Mouse (Mus musculus) A20 (cell line): ENCODE results near the gene Lrp4.
"Not testable (repeated sequence)": the region's sequence is repeated elsewhere in the genome, so short reads cannot be mapped to it uniquely, and the experiment has no call there.

Experiments
- DNase-seq: peaks from one replicate; pipeline ENCODE4 v3.0.0-alpha.2; 2011; ENCODE audit warnings: low read depth, low spot score

The Lrp4 gene

GRCm38 (mm10) chr2:91484698-91485097 is 27.4 kb downstream of the Lrp4 start:
- no peak for DNase-seq

DNA sequence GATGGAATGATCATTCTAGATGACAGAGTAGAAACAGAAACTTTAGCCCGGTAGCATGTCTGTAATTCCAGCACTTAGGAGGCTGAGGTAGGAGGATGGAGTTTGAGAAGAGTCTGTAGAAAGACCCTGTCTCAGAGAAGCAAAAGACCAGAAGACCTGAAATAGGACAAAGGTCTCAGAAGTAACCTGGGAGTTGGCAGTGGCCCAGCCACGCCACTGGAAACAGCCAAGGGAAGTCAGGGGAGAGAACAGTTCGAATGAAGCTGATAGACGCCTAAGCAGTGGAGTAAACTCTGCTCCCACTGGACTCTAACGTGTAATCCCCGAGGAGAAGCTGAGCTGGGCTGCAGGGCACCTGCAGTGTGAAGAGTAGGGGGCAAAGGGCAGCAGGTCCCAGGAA is 27.9 kb downstream of the Lrp4 start:
- no peak for DNase-seq

DNA sequence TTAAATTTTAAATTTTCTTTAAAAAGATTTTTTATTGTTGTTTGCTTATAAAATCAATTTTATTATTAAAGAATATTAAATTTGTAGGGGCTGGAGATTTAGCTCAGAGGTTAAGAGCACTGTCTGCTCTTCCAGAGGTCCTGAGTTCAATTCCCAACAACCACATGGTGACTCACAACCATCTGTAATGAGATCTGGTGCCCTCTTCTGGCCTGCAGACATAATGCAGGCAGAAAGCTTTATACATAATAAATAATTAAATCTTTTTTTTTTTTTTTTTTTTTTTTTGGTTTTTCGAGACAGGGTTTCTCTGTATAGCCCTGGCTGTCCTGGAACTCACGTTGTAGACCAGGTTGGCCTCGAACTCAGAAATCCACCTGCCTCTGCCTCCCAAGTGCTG is 30.0 kb downstream of the Lrp4 start:
- not testable (repeated sequence) for DNase-seq

DNA sequence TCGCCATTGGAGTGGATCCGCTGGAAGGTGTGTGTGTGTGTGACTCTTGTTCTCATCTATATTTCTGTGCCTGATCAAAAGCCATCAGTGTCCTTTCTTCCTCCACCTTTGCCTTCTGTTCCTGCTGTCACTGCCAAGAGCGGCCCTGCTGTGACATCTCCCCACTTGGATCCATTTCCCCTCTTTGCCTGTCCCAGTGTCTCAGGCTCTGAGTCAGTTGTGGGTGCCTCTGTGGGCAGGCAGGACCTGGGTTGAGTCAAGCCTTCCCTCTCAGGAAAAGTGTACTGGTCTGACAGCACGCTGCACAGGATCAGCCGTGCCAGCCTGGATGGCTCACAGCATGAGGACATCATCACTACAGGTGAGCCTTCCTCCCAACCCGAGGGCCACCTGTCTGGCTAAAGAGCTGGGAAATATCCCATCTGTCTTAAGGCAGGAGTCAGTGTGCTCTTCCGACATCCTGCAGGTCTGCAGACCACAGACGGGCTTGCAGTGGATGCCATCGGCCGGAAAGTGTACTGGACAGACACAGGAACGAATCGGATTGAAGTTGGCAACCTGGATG is 34.8 kb downstream of the Lrp4 start:
- no peak for DNase-seq

GRCm38 (mm10) chr2:91493981-91494380 is 36.7 kb downstream of the Lrp4 start:
- no peak for DNase-seq

DNA sequence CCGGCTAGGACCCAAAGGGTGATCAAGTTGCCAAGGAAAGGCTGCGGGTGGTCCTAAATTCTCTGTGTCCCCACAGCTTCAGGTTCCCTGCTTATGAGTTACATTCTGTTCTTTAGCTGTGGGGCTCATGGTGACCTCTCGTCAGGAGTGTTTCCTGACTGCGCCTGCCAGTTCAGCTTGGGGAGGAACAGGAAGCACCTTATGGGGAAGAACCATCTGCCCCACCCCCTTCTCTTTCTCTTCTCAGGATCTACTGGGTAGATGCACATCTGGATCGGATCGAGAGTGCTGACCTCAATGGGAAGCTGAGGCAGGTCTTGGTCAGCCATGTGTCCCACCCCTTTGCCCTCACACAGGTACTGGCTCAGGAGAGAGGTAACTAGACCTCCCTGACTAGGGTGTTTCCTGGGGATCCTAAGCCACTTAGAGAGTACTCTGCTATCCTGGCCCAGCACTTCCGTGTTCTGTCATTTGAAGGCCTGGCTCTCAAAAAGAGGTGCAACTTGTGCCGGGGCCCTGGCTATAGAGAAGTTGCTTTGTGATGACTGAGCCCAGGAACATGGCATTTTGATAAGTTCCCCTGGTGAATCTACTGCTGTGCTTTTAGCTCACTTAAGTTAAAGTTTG is 40.9 kb downstream of the Lrp4 start:
- DNase-seq = no peak

- DNase-seq = no peak
Observed at GRCm38 (mm10) chr2:91508076-91508475, 50.8 kb downstream of the Lrp4 start.

DNA sequence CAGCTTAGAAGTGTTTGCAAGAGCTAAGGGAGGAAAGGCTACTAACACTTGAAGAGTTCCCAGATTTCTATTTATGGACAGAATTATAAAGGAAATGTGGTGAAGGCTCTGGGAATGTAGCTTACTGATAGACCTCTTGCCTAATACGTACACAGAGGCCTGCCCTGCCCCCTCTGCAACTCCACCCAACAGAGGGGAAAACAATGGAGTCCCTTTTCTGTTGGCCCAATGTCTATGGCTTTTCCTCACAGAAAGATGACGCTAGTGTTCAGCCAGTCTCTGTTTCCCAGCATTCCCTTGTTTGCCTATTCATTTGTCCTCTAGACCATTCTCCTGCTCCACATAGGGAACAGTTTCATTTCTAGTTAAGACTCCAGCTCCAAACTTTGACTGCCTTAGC is 59.9 kb downstream of the Lrp4 start:
- no peak for DNase-seq

DNA sequence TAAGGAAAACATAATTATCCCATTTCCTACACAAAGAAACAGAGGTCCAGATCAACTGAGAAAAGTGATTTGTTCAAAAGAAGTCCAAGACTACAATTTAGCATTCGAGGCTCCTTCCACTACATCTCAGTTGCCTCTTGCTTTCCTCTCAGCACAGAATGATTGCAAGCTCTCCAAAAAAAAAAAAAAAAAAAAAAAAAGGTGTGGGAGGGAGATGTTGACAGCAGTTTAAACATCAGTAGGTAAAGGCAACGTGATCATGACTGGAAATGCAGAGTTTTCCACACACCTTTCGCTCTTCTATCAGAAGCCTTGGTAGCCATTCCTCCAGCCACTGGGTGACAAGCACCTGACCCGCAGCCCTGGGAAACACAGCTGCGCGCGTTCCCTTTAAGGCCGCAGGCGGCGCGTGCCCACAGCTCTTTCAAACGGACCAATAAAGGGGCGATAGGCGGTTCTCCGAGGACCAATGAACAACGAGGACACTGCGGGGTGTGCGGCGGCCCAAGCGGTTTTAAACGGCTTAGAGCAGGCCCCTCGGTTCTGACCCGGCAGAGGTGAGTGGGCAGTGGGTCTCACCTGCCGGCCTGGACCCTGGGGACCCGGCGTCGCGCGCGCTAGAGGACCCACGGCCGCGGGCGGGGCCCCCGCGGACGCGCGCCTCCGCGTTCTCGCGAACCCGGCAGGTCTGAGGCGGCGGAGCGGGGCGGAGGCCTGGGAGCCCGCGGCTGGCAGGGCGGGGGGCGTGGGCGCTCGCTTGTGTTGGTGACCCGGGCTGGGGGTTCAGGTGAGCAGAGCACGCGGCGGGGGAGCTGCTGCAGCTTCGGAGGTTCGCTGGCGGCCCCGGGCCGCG is 69.2 kb downstream of the Lrp4 start, which contains the start of gene Ckap5:
Gene Ckap5 (plus strand): TSS at position 469 of the 853 bp plus-strand sequence.
- DNase-seq = peak; percentile 96

DNA sequence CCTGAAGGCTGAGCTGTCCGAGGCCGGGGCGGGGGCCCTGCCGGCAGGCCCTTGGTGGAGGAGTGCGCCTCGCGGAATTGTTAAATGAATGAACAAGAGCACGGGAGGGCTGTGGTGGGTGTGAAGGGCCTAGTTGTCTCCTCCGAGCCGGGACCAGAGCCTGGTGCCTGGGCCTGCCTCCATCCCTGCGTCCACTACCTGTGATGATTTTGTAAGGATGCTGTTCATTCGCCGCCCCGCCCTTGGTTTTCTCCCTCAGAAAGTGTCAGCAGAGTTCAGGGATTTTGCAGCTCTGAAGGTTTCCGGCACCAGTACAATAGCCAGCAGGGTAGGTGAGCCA is 69.8 kb downstream of the Lrp4 start:
- DNase-seq = peak; percentile 77

DNA sequence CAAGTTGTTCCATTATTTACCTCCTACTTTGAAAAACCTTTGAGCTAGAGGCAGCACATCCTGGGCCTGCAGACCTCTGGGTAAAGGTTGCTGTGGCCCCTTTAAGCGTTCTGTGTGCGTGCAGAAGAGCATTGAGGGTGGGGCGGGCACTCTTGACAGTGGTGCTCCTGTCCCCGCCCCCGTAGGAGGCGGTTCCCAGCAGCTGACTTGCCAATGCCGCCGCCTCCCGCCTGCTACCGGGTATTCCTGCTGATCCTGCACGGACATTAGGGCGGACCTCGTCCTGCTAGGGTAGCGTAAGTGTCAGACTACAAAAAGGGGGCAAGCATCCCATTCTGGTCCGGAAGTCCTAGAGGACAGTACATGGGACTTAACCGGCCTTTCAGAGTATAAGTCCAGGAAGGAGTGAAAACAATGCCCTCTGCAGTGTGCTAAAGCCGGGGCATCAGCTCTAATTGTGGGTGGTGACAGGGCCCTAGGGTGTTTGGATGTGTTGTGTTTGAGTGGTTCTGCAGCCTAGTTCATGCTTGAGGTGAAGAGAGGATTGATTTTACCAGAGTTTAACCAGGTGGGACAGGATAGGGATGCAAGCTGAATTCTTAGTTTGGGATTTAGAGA is 80.4 kb downstream of the Lrp4 start:
- no peak for DNase-seq
